Mouse (Mus musculus): ENCODE results near the gene Pcdh15. TPM values are rescaled to one million over a fixed set of nuclear protein-coding genes. Genes with fewer than 3 reads are reported as not detected.

The Pcdh15 gene
- polyA plus RNA-seq, 1 experiment = 0.16 TPM

- Histone ChIP-seq H3K27ac (ENCODE audit: insufficient read depth, low read depth, low read length) (no peak overlapping the region), H3K27me3 (replicated peaks; ENCODE audit: control insufficient read depth, insufficient read depth, low read length) (no peaks in the 10 kb centered on the region), H3K4me1 (ENCODE audit: control insufficient read depth, insufficient read depth, low read length) (no peaks in the 10 kb centered on the region), H3K36me3 (ENCODE audit: control insufficient read depth, insufficient read depth, low read length) (no peaks in the 10 kb centered on the region), H3K4me3 (ENCODE audit: insufficient read depth, low read depth, low read length) (no peak overlapping the region)
- WGBS = 95% methylated on average over 2 of the region's 2 CpGs
- TF ChIP-seq CTCF (conservative IDR thresholded peaks at IDR 0.05; ENCODE audit: insufficient read depth, insufficient read length, low read depth, low read length) (no peak), POLR2A (IDR thresholded peaks at IDR 0.05; ENCODE audit: low read depth, low read length) (no peak)
- DNase-seq = no peak
Measured at GRCm38 (mm10) chr10:74316091-74316490, 1216.9 kb downstream of the Pcdh15 start.

GRCm38 (mm10) chr10:74335412-74335811 lies 1236.3 kb downstream of the Pcdh15 start:
- TF ChIP-seq POLR2A (IDR thresholded peaks at IDR 0.05; ENCODE audit: low read depth, low read length) (no peak), CTCF (conservative IDR thresholded peaks at IDR 0.05; ENCODE audit: insufficient read depth, insufficient read length, low read depth, low read length) (no peak)
- no peak for DNase-seq
- H3K4me1 ChIP-seq (ENCODE audit: control insufficient read depth, insufficient read depth, low read length) = no peaks in the 10 kb centered on the region
- H3K27me3 ChIP-seq (replicated peaks; ENCODE audit: control insufficient read depth, insufficient read depth, low read length) = no peaks in the 10 kb centered on the region
- no peak overlapping the region for H3K27ac ChIP-seq (ENCODE audit: insufficient read depth, low read depth, low read length)
- H3K36me3 ChIP-seq (ENCODE audit: control insufficient read depth, insufficient read depth, low read length) = no peaks in the 10 kb centered on the region
- 66% methylated on average over 7 of the region's 7 CpGs for WGBS
- no peak overlapping the region for H3K4me3 ChIP-seq (ENCODE audit: insufficient read depth, low read depth, low read length)

GRCm38 (mm10) chr10:74339247-74340160 lies 1240.4 kb downstream of the Pcdh15 start:
- Histone ChIP-seq H3K36me3 (ENCODE audit: control insufficient read depth, insufficient read depth, low read length) (no peaks in the 10 kb centered on the region), H3K27ac (ENCODE audit: insufficient read depth, low read depth, low read length) (no peak overlapping the region), H3K4me3 (ENCODE audit: insufficient read depth, low read depth, low read length) (no peak overlapping the region), H3K27me3 (replicated peaks; ENCODE audit: control insufficient read depth, insufficient read depth, low read length) (no peaks in the 10 kb centered on the region), H3K4me1 (ENCODE audit: control insufficient read depth, insufficient read depth, low read length) (no peaks in the 10 kb centered on the region)
- TF ChIP-seq CTCF (conservative IDR thresholded peaks at IDR 0.05; ENCODE audit: insufficient read depth, insufficient read length, low read depth, low read length) (no peak), POLR2A (IDR thresholded peaks at IDR 0.05; ENCODE audit: low read depth, low read length) (no peak)
- WGBS = 81% methylated on average over 3 of the region's 3 CpGs
- DNase-seq = no peak

- H3K4me1 ChIP-seq (ENCODE audit: control insufficient read depth, insufficient read depth, low read length) = no peaks in the 10 kb centered on the region
- no peak for TF ChIP-seq POLR2A (IDR thresholded peaks at IDR 0.05; ENCODE audit: low read depth, low read length)
- H3K4me3 ChIP-seq (ENCODE audit: insufficient read depth, low read depth, low read length) = no peak overlapping the region
- H3K36me3 ChIP-seq (ENCODE audit: control insufficient read depth, insufficient read depth, low read length) = no peaks in the 10 kb centered on the region
- 45% methylated on average over 5 of the region's 5 CpGs for WGBS
- H3K27me3 ChIP-seq (replicated peaks; ENCODE audit: control insufficient read depth, insufficient read depth, low read length) = no peaks in the 10 kb centered on the region
- DNase-seq = no peak
- no peak overlapping the region for H3K27ac ChIP-seq (ENCODE audit: insufficient read depth, low read depth, low read length)
Measured at GRCm38 (mm10) chr10:74359526-74359925, 1260.4 kb downstream of the Pcdh15 start.

- TF ChIP-seq POLR2A (IDR thresholded peaks at IDR 0.05; ENCODE audit: low read depth, low read length) (no peak), CTCF (conservative IDR thresholded peaks at IDR 0.05; ENCODE audit: insufficient read depth, insufficient read length, low read depth, low read length) (no peak)
- 44% methylated on average over 1 of the region's 1 CpGs for WGBS
Measured at GRCm38 (mm10) chr10:74378697-74379096, 1279.6 kb downstream of the Pcdh15 start.

GRCm38 (mm10) chr10:74379276-74380134 lies 1280.4 kb downstream of the Pcdh15 start:
- Histone ChIP-seq H3K4me1 (ENCODE audit: control insufficient read depth, insufficient read depth, low read length) (no peaks in the 10 kb centered on the region), H3K36me3 (ENCODE audit: control insufficient read depth, insufficient read depth, low read length) (no peaks in the 10 kb centered on the region), H3K4me3 (ENCODE audit: insufficient read depth, low read depth, low read length) (no peak overlapping the region), H3K27ac (ENCODE audit: insufficient read depth, low read depth, low read length) (no peak overlapping the region), H3K27me3 (replicated peaks; ENCODE audit: control insufficient read depth, insufficient read depth, low read length) (no peaks in the 10 kb centered on the region)
- WGBS = 18% methylated on average over 7 of the region's 7 CpGs
- no peak for DNase-seq
- TF ChIP-seq CTCF (conservative IDR thresholded peaks at IDR 0.05; ENCODE audit: insufficient read depth, insufficient read length, low read depth, low read length) (no peak), POLR2A (IDR thresholded peaks at IDR 0.05; ENCODE audit: low read depth, low read length) (no peak)

More at GRCm38 (mm10) chr10:74378697-74379096, 1279.6 kb downstream of the Pcdh15 start:
- Histone ChIP-seq H3K27ac (ENCODE audit: insufficient read depth, low read depth, low read length) (no peak overlapping the region), H3K4me3 (ENCODE audit: insufficient read depth, low read depth, low read length) (no peak overlapping the region), H3K36me3 (ENCODE audit: control insufficient read depth, insufficient read depth, low read length) (no peaks in the 10 kb centered on the region), H3K4me1 (ENCODE audit: control insufficient read depth, insufficient read depth, low read length) (no peaks in the 10 kb centered on the region), H3K27me3 (replicated peaks; ENCODE audit: control insufficient read depth, insufficient read depth, low read length) (no peaks in the 10 kb centered on the region)
- no peak for DNase-seq
